In genomic region chr14:8059938-8060337, GRCm38 (mm10) we compare ENCODE assay signal across 20 mouse cellular contexts.
"Had no signal": no experiment of that assay in that cellular context is flagged by ENCODE, and none has a peak within 500 bp of the region (broad histone marks: within the 10 kb centered on the region; RNA-seq: fewer than 3 reads in every experiment).

No protein-coding gene starts in this region.

- H3K27ac ChIP-seq: kidney, embryonic 15.5 days; limb, embryonic 12.5 days; limb, embryonic 15.5 days; liver, embryonic 14.5 days; macrophage; midbrain, embryonic 10.5 days; midbrain, embryonic 13.5 days; stomach, postnatal 0 days had no signal

- H3K4me3 ChIP-seq: kidney, embryonic 15.5 days; limb, embryonic 12.5 days; limb, embryonic 15.5 days; megakaryocyte, embryonic 14.5 days; midbrain, embryonic 10.5 days; midbrain, embryonic 13.5 days had no signal

- DNase-seq: kidney, postnatal 14 days; kidney, postnatal 4 days; left cerebral cortex, postnatal 4 days; liver, postnatal 0 days; lung, embryonic 14.5 days; right cerebral cortex, postnatal 4 days; thymus, adult 2 months; thymus, postnatal 14 days; thymus, postnatal 4 days had no signal

- H3K9me3 ChIP-seq: kidney, embryonic 15.5 days; limb, embryonic 12.5 days; limb, embryonic 15.5 days; megakaryocyte, embryonic 14.5 days; midbrain, embryonic 10.5 days; midbrain, embryonic 13.5 days had no signal

- H3K9ac ChIP-seq: kidney, embryonic 15.5 days; limb, embryonic 12.5 days; limb, embryonic 15.5 days; liver, embryonic 14.5 days; liver, postnatal 0 days; lung, embryonic 14.5 days; midbrain, embryonic 13.5 days had no signal

- H3K36me3 ChIP-seq: kidney, embryonic 15.5 days; limb, embryonic 15.5 days had no signal

- ATAC-seq: liver, postnatal 0 days; lung, postnatal 0 days; midbrain, embryonic 13.5 days had no signal

- H3K27me3 ChIP-seq: kidney, embryonic 15.5 days; limb, embryonic 12.5 days; limb, embryonic 15.5 days; megakaryocyte, embryonic 14.5 days; midbrain, embryonic 13.5 days had no signal

- H3K4me2 ChIP-seq: kidney, embryonic 15.5 days; limb, embryonic 12.5 days; limb, embryonic 15.5 days; liver, embryonic 11.5 days; lung, embryonic 14.5 days; midbrain, embryonic 13.5 days had no signal
